Mouse (Mus musculus): ENCODE measurements around the gene Gm10184. TPM values are rescaled to one million over a fixed set of nuclear protein-coding genes. Genes with fewer than 3 reads are reported as not detected.

The Gm10184 gene
- 8.1 and 16.9 TPM in 2 replicates for polyA plus RNA-seq (2012; rRNA removed)

DNA sequence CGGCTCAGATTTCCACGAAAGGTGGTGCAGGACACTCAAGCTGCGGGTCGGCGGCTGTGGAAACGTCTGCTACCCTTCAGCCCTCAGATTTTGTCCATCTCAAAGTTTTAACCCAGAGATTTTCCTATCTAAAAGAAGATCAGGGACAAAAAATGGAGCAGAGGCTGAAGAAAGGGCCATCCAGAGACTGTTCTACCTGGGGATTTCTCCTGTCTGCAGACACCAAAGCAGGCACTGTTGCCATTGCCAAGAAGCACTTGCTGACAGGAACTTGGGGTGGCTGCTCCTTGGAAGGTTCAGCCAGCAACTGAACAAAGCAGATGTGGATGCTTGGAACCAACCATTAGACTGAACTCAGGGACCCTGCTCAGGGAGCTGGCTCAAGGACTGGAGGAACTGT is at the start of gene Gm10184:
Gm10184 (minus strand) TSS at position 101 of the 400 bp plus-strand sequence.

